Mouse (Mus musculus) neural tube, embryonic 15.5 days (tissue): ENCODE measurements around the gene Aldh1a3. TPM values are rescaled to one million over a fixed set of nuclear protein-coding genes. Genes with fewer than 3 reads are reported as not detected.

Experiments used
- ATAC-seq: fragments of 200-750 bp; cut with Nextera tagmentation; 2 replicates; pipeline ENCODE4 v1.8.0; 2017; ENCODE audit warnings: mild to moderate bottlenecking, moderate TSS enrichment, moderate library complexity; ENCODE audit not compliant: low FRiP score
- H3K27ac ChIP-seq: fragments of 300-500 bp; sonication (generic); replicated peaks from 2 replicates; pipeline ENCODE4 v1.5.1; 2015; ENCODE audit warnings: mild to moderate bottlenecking, inconsistent platforms
- H3K27me3 ChIP-seq: fragments of 300-500 bp; sonication (generic); replicated peaks from 2 replicates; pipeline ENCODE4 v1.6.1; 2015; ENCODE audit warnings: inconsistent platforms
- H3K36me3 ChIP-seq: fragments of 300-500 bp; sonication (generic); 2 replicates; pipeline ENCODE4 v1.6.1; 2015; ENCODE audit warnings: inconsistent platforms
- H3K4me1 ChIP-seq: fragments of 300-500 bp; sonication (generic); 2 replicates; pipeline ENCODE4 v1.6.1; 2015; ENCODE audit warnings: inconsistent platforms
- H3K4me2 ChIP-seq: fragments of 300-500 bp; sonication (generic); 2 replicates; pipeline ENCODE4 v1.6.1; 2015; ENCODE audit warnings: inconsistent platforms, mild to moderate bottlenecking, moderate library complexity
- H3K4me3 ChIP-seq: fragments of 300-500 bp; sonication (generic); replicated peaks from 2 replicates; pipeline ENCODE4 v1.5.1; 2015; ENCODE audit warnings: mild to moderate bottlenecking, inconsistent platforms
- H3K9ac ChIP-seq: fragments of 300-500 bp; sonication (generic); replicated peaks from 2 replicates; pipeline ENCODE4 v1.6.1; 2015; ENCODE audit warnings: mild to moderate bottlenecking, inconsistent platforms
- H3K9me3 ChIP-seq: fragments of 300-500 bp; sonication (generic); replicated peaks from 2 replicates; pipeline ENCODE4 v1.6.1; 2016; ENCODE audit warnings: inconsistent platforms
- WGBS: fragments of 180-500 bp; shearing (Covaris S2); methylation state at CpG from one replicate; pipeline ENCODE4 v1.1.7; 2015; ENCODE audit warnings: mixed read lengths; 5-methylcytosine and 5-hydroxymethylcytosine counted together
- polyA plus RNA-seq: library from polyadenylated mRNA; unstranded; fragments of >200 nt; fragmentation: Nextera tagmentation; extraction: Ambion mirVana; gene quantifications from 2 replicates; pipeline ENCODE4 v1.2.1, GENCODE M21; 2015

Aldh1a3 gene
- polyA plus RNA-seq, 1 experiment from 2014 or later = 3.6 TPM

GRCm38 (mm10) chr7:66446860-66447259 lies 19.5 kb upstream of the Aldh1a3 start:
- Histone ChIP-seq H3K4me2 (no peak overlapping the region), H3K36me3 (no peaks in the 10 kb centered on the region), H3K4me1 (peaks cover 19% of the 10 kb centered on the region), H3K27ac (no peak overlapping the region), H3K9ac (no peak overlapping the region), H3K27me3 (0 out of 2 replicates have a peak, but pooled peaks cover 3% of the 10 kb centered on the region), H3K9me3 (no peaks in the 10 kb centered on the region), H3K4me3 (no peak overlapping the region)
- no peak for ATAC-seq
- 91% methylated on average over 3 of the region's 3 CpGs for WGBS

DNA sequence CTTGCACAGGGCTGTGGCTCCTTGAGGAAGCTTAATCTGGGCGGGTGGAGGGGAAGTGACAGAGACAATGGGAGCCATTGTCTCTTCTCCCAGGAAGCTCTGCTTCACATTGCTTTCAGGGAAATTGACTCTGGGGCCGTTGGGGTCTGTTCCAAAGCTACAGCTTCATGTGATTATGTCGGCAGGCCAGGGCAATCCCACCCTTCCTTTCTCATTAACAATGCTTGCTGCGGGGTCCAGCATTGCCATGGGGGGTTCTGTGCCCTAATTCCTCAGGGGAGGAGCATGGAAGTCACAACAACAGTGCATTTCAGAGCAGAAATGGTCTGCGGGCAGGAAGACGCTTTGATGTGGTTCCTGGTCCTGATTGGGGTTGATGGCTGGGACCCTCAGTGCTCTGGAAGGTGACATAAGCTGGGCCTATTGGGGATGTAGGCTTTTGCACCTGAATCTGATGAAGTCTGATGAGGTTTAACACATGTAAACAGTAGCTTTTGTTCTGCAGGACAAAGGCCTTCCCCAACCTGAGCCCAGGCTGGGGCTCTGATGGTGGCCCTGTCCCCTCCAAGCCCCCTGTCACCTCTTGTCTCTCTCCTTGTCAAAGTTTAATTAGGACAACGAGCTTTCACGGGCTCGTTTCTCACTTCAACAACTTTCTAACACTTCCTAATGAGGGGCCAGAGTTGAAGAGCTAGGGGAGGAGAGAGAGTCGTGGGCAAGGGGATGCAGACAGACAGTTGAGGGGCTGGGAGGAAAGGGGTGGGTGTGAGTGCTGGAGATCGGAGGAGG lies 18.0 kb upstream of the Aldh1a3 start:
- no peak overlapping the region for H3K4me3 ChIP-seq
- 35% methylated on average over 11 of the region's 11 CpGs for WGBS
- no peak overlapping the region for H3K4me2 ChIP-seq
- no peaks in the 10 kb centered on the region for H3K9me3 ChIP-seq
- H3K9ac ChIP-seq = no peak overlapping the region
- no peak for ATAC-seq
- H3K27ac ChIP-seq = no peak overlapping the region
- no peaks in the 10 kb centered on the region for H3K36me3 ChIP-seq
- H3K4me1 ChIP-seq = peaks cover 14% of the 10 kb centered on the region
- H3K27me3 ChIP-seq = 0 out of 2 replicates have a peak, but pooled peaks cover 3% of the 10 kb centered on the region

GRCm38 (mm10) chr7:66444706-66445105 lies 17.4 kb upstream of the Aldh1a3 start:
- H3K4me2 ChIP-seq = no peak overlapping the region
- no peak for ATAC-seq
- peaks cover 8% of the 10 kb centered on the region; the same call in 1 of the 2 replicates for H3K4me1 ChIP-seq
- H3K27me3 ChIP-seq = 0 out of 2 replicates have a peak, but pooled peaks cover 3% of the 10 kb centered on the region
- H3K4me3 ChIP-seq = no peak overlapping the region
- no peak overlapping the region for H3K9ac ChIP-seq
- H3K36me3 ChIP-seq = no peaks in the 10 kb centered on the region
- no peaks in the 10 kb centered on the region for H3K9me3 ChIP-seq
- H3K27ac ChIP-seq = no peak overlapping the region
- 67% methylated on average over 5 of the region's 5 CpGs for WGBS

DNA sequence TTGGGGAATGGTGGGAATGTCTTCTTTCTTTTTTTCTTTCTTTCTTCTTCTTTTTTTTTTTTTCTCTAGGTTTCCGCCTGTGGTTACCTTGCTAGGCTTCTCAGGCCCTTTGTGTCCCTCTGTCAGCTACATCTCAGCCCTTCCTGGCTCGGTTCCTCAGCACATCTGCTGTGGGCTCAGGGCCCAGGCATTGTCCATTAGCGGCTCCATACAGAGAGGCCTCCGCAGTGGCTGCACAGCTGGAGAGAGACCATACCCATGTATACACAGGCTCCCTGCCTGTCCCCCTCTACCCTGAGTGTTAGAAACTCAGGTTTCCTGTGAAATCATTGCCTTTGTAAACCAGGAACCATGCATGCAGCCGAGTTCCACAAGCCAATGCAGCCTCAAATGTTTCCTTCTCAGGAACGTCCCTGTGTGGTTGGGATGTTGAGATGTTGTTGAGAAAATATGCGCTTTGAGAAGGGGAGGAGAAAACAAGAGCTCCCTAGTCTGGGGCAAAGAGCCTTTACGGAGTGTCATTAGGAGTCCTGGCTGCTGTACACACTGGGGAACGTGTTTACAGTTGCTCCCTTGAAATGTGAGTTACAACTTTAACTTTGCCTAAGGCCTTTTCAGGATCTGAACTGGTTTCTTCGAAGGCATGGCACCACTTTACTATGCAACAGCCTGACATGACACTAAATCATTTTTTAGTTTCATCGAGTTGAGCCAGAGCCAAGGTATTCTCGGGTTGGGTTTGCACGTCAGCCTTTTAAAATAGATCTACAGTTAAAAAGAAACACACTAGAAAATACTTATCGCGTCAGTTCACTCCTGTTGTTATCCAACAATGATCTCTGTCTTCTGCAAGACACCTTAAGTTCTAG lies 15.4 kb upstream of the Aldh1a3 start:
- ATAC-seq = no peak
- no peak overlapping the region for H3K4me2 ChIP-seq
- H3K27ac ChIP-seq = no peak overlapping the region
- WGBS = 57% methylated on average over 15 of the region's 15 CpGs
- H3K36me3 ChIP-seq = no peaks in the 10 kb centered on the region
- 0 out of 2 replicates have a peak, but pooled peaks cover 8% of the 10 kb centered on the region for H3K4me1 ChIP-seq
- H3K27me3 ChIP-seq = no peaks in the 10 kb centered on the region
- H3K4me3 ChIP-seq = no peak overlapping the region
- H3K9me3 ChIP-seq = no peaks in the 10 kb centered on the region
- no peak overlapping the region for H3K9ac ChIP-seq

- Histone ChIP-seq H3K4me2 (no peak overlapping the region), H3K27ac (no peak overlapping the region), H3K9me3 (no peaks in the 10 kb centered on the region), H3K4me3 (no peak overlapping the region), H3K4me1 (0 out of 2 replicates have a peak, but pooled peaks cover 4% of the 10 kb centered on the region), H3K36me3 (no peaks in the 10 kb centered on the region), H3K9ac (no peak overlapping the region), H3K27me3 (no peaks in the 10 kb centered on the region)
- no peak for ATAC-seq
- WGBS = 65% methylated on average over 12 of the region's 12 CpGs
Measured at GRCm38 (mm10) chr7:66438787-66439669, 11.7 kb upstream of the Aldh1a3 start.

DNA sequence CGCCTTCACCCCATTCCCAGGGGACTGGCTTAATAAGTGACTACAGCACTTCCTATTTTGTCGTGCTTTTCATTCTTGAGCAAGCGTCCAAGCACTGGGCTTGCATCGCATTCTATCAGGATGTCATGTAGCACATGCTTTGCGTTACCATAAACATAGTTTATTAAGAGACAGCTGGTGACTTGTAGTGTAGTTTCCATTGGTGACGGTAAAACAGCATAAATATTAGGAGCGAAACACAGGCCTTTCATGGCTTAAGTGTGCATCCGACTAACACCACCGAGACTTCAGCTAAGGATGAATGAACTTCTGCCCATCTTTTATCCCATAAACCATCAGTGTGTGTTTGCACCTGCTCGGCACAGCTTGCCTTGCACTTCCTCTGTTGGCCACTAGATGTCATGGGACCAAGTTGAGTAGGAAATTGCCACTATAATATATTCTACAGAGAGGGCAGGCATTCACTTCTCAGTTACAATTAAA lies 7.2 kb upstream of the Aldh1a3 start:
- peak; percentile 45 for ATAC-seq

GRCm38 (mm10) chr7:66427053-66427436 lies 272 bp downstream of the Aldh1a3 start:
- Histone ChIP-seq H3K36me3 (no peaks in the 10 kb centered on the region), H3K27ac (no peak overlapping the region), H3K9ac (peak overlapping the region; percentile 38), H3K4me2 (peak overlapping the region; percentile 92), H3K9me3 (no peaks in the 10 kb centered on the region), H3K27me3 (peaks cover 65% of the 10 kb centered on the region), H3K4me3 (peak overlapping the region; percentile 44), H3K4me1 (peaks cover 15% of the 10 kb centered on the region)
- peak; percentile 28; the same call in 1 of the 2 replicates for ATAC-seq
- 2% methylated on average over 23 of the region's 23 CpGs for WGBS

More for the DNA sequence above, 7.2 kb upstream of the Aldh1a3 start:
- H3K4me2 ChIP-seq = no peak overlapping the region
- H3K27ac ChIP-seq = no peak overlapping the region
- H3K27me3 ChIP-seq = peaks cover 8% of the 10 kb centered on the region; the same call in 1 of the 2 replicates
- no peak overlapping the region for H3K9ac ChIP-seq
- WGBS = 38% methylated on average over 10 of the region's 10 CpGs
- H3K4me3 ChIP-seq = no peak overlapping the region
- no peaks in the 10 kb centered on the region for H3K4me1 ChIP-seq
- H3K36me3 ChIP-seq = no peaks in the 10 kb centered on the region
- H3K9me3 ChIP-seq = no peaks in the 10 kb centered on the region

- H3K27me3 ChIP-seq = peaks cover 30% of the 10 kb centered on the region
- no peak overlapping the region for H3K27ac ChIP-seq
- H3K9ac ChIP-seq = no peak overlapping the region
- WGBS = 75% methylated on average over 8 of the region's 8 CpGs
- no peak for ATAC-seq
- H3K4me2 ChIP-seq = no peak overlapping the region
- H3K4me3 ChIP-seq = no peak overlapping the region
- H3K36me3 ChIP-seq = no peaks in the 10 kb centered on the region
- H3K4me1 ChIP-seq = peaks cover 2% of the 10 kb centered on the region
- H3K9me3 ChIP-seq = no peaks in the 10 kb centered on the region
Measured at GRCm38 (mm10) chr7:66421903-66422302, 5.4 kb downstream of the Aldh1a3 start.

DNA sequence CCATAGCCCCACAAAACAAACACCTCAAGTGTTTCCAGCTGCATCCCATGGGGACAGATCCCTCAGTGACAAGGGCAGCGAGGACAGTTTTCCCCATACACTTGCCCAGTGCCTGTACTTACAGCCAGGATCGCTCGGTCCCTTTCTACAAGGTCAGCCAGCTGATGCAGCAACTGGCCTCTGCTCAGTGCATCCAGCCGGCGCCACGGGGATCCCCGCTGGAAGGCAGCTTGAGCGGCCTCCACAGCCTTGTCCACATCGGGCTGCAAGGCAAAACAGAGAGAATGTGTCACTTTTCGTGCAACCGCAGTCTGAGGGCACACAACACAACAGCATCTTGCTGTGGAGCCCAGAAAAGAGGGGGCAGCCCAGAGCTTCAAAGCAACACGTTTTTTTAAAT lies 8.3 kb downstream of the Aldh1a3 start:
- no peaks in the 10 kb centered on the region for H3K4me1 ChIP-seq
- no peak overlapping the region for H3K9ac ChIP-seq
- no peak overlapping the region for H3K4me3 ChIP-seq
- no peak for ATAC-seq
- WGBS = 55% methylated on average over 12 of the region's 12 CpGs
- H3K4me2 ChIP-seq = no peak overlapping the region
- no peak overlapping the region for H3K27ac ChIP-seq
- H3K27me3 ChIP-seq = 0 out of 2 replicates have a peak, but pooled peaks cover 4% of the 10 kb centered on the region
- H3K9me3 ChIP-seq = no peaks in the 10 kb centered on the region
- H3K36me3 ChIP-seq = no peaks in the 10 kb centered on the region

- WGBS = 85% methylated on average over 4 of the region's 4 CpGs
- H3K36me3 ChIP-seq = no peaks in the 10 kb centered on the region
- no peak for ATAC-seq
Measured at GRCm38 (mm10) chr7:66416829-66417228, 10.5 kb downstream of the Aldh1a3 start.

DNA sequence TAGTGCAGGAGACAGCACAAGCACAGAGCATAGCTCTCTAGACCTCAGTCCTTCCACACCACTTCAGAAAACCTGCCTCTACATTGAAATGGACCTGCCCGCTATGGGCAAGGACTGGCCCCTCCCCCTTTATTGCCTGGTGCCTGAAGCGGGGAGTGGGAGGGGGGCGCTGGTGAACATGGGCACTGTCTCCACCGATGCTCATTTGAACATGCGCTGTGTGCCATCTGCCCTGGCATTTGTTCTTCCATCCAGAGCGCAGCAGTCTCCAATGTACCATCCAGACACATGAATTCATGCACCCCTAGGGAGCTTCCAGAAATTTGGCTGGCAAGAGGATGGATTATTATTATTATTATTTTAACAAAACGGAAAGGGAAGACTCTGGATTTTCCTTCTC lies 14.2 kb downstream of the Aldh1a3 start:
- peaks cover 12% of the 10 kb centered on the region; the same call in 1 of the 2 replicates for H3K4me1 ChIP-seq
- H3K4me2 ChIP-seq = peak overlapping the region; percentile 7
- H3K27ac ChIP-seq = no peak overlapping the region
- H3K9ac ChIP-seq = no peak overlapping the region
- H3K27me3 ChIP-seq = no peaks in the 10 kb centered on the region
- H3K9me3 ChIP-seq = no peaks in the 10 kb centered on the region
- H3K36me3 ChIP-seq = no peaks in the 10 kb centered on the region
- WGBS = 41% methylated on average over 7 of the region's 7 CpGs
- ATAC-seq = peak; percentile 71; the same call in 1 of the 2 replicates
- no peak overlapping the region for H3K4me3 ChIP-seq

More at GRCm38 (mm10) chr7:66416829-66417228, 10.5 kb downstream of the Aldh1a3 start:
- Histone ChIP-seq H3K27me3 (no peaks in the 10 kb centered on the region), H3K27ac (no peak overlapping the region), H3K4me1 (peaks cover 12% of the 10 kb centered on the region; the same call in 1 of the 2 replicates), H3K9me3 (no peaks in the 10 kb centered on the region), H3K4me3 (no peak overlapping the region), H3K9ac (no peak overlapping the region), H3K4me2 (no peak overlapping the region)
